Mouse (Mus musculus) right cerebral cortex, adult 18-20 months (tissue): ENCODE measurements at regions not wholly inside any gene's neighbourhood (a gene's known extent, or its start where the extent isn't known, plus 50 kb on each side); places are given as distances from the start of the nearest gene placed in this dataset.
A peak's percentile ranks its signal among the peaks of the same experiment; 100 is the strongest.
"Not testable (repeated sequence)": the region's sequence is repeated elsewhere in the genome, so short reads cannot be mapped to it uniquely, and the experiment has no call there.

Experiments used
- DNase-seq: peaks from one replicate; pipeline ENCODE4 v3.0.0; 2022; ENCODE audit warnings: mixed read lengths

- not testable (repeated sequence) for DNase-seq
These were observed 79.6 kb downstream of the Gm10715 start for GRCm38 (mm10) chr9:3116311-3116710.

GRCm38 (mm10) chr9:3161181-3161580 lies 124.5 kb downstream of the Gm10715 start:
- DNase-seq: no peak

DNA sequence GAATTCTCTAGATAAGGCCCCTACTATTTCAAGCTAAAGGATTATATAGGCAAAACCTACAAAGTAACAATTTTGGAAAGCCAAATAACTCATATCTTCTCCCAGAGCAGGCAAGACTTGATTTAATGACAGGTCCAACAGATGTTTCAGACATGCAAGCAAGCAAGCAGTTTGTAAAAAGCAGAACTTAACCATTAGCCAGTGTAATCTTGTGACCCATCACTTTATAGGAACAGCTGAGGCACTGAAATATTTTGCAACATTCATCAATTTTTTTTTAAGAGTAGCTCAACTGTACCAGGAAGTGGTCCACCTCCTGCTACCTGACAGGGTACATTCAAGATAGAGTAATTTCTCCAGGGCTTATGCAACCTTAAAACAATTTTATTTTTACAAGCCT lies 147.7 kb downstream of the Gm10715 start:
- DNase-seq: no peak

DNA sequence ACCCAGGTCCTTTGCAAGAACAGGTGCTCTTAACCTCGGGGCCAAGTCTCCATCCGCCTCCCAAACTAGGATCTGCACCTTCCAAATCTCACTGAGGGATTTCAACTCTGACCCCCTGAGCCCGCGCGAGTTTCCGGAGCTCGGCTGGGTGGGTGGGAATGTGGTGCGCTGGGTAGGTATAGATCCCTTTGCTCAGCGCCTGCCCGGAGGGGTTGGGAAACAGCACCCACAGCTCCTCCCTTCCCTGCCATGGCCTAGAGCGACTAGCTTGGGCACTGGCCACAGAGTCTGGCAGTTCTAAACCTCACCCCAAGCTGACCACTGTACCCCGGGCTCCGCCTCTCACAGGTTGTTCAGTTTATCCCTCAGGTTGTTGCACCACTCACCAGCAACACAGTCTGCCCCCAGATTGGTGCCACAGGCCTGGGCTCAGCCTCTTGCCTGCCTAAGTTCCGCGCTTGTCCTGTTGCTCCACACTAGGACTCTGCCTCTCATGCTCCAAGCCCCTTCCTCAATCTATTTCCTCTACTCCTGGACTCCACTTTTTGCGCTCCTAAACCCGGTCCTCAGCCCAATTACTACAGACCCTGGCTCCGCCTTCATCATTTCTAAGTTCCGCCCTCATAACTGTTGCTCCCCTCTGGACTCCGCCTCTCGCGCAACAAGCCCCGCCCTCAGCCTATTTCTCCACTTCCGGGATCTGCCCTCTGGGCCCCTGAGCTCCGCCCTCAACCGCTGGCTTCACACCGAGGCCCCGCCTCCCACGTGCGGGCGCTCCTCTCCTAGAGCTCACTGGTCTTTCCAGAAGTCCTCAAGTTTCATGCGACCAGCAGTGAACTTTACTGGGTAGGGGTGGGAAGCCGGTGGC lies 135.6 kb upstream of the Alkbh8 start:
- no peak for DNase-seq

- DNase-seq: not testable (repeated sequence)
These were observed 135.0 kb upstream of the Alkbh8 start for GRCm38 (mm10) chr9:3200019-3200347.

DNA sequence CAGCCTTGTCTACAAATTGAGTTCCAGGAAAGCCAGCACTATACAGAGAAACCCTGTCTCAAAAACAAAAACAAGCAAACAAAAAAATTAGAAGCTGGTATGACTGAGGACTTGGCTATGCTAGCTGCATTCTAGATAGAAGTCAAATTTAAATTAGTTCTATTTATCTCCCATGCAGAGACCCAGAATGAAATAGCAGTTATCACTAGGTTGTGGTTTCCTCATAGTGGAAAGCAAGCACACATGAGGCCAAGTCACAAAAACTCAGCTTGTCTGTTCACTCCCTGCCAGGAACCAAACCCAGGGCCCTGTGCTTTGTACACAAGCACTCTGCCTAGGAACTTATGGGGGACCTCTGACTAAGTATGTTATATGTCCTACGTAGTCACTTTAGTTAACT lies 126.8 kb upstream of the Alkbh8 start:
- not testable (repeated sequence) for DNase-seq

DNA sequence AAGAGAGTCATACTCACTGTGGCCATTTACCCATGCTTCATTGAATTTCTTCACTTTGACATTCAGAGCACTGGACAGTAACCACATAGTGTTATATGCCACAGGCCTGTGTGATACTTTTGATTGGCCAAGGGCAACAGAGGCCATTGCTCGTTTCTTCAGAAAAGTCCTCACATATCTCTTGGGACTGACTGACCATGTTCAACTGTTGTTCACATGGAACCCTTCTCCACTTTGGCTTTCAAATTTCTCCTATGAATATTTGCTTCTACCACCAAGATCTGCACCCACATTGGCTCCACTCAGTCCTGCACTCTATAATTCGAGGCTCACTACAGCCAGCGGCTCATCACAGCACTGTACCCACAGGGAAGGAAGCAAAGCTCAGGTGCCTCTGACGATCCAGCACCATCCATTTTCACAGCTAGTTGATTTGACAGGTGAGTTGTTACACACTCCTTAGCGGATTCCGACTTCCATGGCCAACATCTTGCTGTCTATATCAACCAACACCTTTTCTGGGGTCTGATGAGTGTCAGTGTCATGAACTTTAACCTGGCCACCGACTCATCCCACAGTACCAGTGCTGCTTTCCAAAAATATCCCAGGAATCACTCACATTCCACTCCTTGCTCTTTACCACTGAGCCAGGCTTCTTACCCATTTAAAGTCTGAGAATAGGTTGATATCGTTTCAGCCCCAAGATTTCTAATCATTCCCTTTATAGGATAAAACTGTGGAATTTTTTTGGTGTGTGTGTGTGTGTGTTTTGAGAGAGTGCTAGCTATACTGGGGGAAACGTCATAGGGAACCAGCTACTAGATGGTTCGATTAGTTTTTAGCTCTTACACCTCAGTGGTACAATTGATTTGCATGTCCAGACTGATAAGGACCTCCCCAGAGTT lies 76.3 kb upstream of the Alkbh8 start:
- peak; percentile 65 for DNase-seq

GRCm38 (mm10) chr9:3260181-3260580 lies 74.8 kb upstream of the Alkbh8 start:
- DNase-seq: no peak

DNA sequence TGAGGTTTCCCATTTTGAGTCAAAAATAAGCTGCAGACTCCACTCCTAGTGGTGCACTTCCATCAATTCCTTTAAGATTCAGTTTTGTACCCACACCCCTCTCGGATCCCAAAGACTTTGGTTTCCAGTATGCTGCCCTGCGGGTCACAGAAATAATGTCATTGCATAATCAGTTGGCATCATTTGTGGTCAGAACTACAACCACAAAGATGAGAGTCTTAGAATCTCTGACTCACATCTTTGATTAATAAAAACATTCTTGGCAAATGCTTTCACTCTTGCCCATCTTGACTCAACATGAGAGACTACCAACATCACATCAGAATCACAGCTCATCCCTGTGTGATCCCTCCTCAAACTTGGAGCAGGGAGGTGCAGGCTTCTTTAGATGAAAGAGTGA lies 74.1 kb upstream of the Alkbh8 start:
- no peak for DNase-seq

DNA sequence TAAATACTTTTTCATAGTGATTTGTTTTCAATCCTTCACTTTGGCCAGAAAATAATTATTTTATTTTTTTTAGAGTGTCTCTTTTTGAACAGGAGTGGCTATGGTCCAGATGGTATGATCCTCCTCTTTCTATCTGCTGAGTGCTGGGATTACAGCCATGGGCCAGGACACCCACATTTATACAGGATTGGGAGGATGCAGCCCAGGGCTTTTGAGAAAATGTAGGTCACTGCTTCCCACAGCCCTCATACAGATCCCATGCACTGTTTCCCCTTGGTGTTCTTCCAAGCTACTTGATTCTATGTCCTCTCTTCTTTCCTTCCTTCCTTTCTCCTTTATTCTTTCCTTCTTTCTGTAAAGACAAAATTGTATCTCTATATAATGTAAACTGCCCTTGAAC lies 70.5 kb upstream of the Alkbh8 start:
- DNase-seq: peak; percentile 19

- not testable (repeated sequence) for DNase-seq
These were observed 54.4 kb upstream of the Alkbh8 start for GRCm38 (mm10) chr9:3280496-3280895.

GRCm38 (mm10) chr9:3281906-3282305 lies 53.0 kb upstream of the Alkbh8 start:
- DNase-seq: not testable (repeated sequence)

DNA sequence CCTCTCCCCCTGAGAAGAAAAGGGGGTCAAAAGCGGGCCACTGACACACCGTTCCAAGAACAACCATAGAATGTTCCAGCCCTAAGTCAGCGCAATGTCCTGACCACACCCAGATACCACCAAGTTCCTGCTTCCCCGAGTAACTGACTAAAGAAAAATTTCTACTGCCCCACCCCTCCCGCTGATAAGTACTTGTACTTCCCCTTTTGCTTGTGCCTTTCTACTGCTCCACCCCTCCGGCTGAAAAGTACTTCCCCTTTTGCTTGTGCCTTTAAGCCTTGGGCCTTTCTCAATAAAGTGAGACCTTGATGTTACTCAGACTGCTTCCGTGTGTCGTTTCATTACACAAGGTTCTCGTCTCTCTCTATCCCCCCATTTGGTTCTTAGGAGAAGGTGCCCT lies 51.6 kb upstream of the Alkbh8 start:
- not testable (repeated sequence) for DNase-seq
